In genomic region chr10:112605592-112605991, GRCm38 (mm10) we compare ENCODE assay signal across 18 mouse cellular contexts.
"Had no signal": no experiment of that assay in that cellular context is flagged by ENCODE, and none has a peak within 500 bp of the region (broad histone marks: within the 10 kb centered on the region; RNA-seq: fewer than 3 reads in every experiment).

No protein-coding gene starts in this region.

- H3K36me3 ChIP-seq: limb, embryonic 12.5 days; liver, embryonic 13.5 days; lung, embryonic 15.5 days; midbrain, embryonic 15.5 days; neural tube, embryonic 13.5 days; stomach, embryonic 15.5 days had no signal

- H3K9me3 ChIP-seq: limb, embryonic 12.5 days; liver, embryonic 13.5 days; lung, embryonic 15.5 days; midbrain, embryonic 15.5 days; neural tube, embryonic 13.5 days; stomach, embryonic 15.5 days had no signal

- DNase-seq: kidney, adult 9 months; kidney, postnatal 36 days; layer of hippocampus, adult 9-11 months; liver; liver, embryonic 13.5 days; liver, postnatal 0 days; lung, postnatal 14 days; retina, postnatal 1 day; thymus, postnatal 36 days had no signal

- H3K9ac ChIP-seq: limb, embryonic 12.5 days; liver, embryonic 13.5 days; liver, postnatal 0 days; lung, embryonic 15.5 days; midbrain, embryonic 15.5 days; neural tube, embryonic 13.5 days; stomach, embryonic 15.5 days had no signal

- H3K4me3 ChIP-seq: limb, embryonic 12.5 days; liver, embryonic 13.5 days; lung, embryonic 15.5 days; megakaryocyte, embryonic 14.5 days; midbrain, embryonic 15.5 days; neural tube, embryonic 13.5 days; stomach, embryonic 15.5 days had no signal

- H3K4me2 ChIP-seq: limb, embryonic 12.5 days; liver, embryonic 13.5 days; lung, embryonic 15.5 days; midbrain, embryonic 11.5 days; midbrain, embryonic 15.5 days; neural tube, embryonic 13.5 days; stomach, embryonic 15.5 days had no signal

- H3K27ac ChIP-seq: kidney, postnatal 0 days; limb, embryonic 12.5 days; liver, embryonic 13.5 days; lung, embryonic 15.5 days; macrophage; midbrain, embryonic 15.5 days; neural tube, embryonic 13.5 days; stomach, embryonic 15.5 days had no signal

- H3K4me1 ChIP-seq: limb, embryonic 12.5 days; liver, embryonic 13.5 days; lung, embryonic 15.5 days; megakaryocyte, embryonic 14.5 days; midbrain, embryonic 15.5 days; neural tube, embryonic 13.5 days; stomach, embryonic 15.5 days had no signal

- ATAC-seq: liver, postnatal 0 days; midbrain, embryonic 15.5 days had no signal

- H3K27me3 ChIP-seq: limb, embryonic 12.5 days; liver, embryonic 13.5 days; lung, embryonic 15.5 days; megakaryocyte, embryonic 14.5 days; midbrain, embryonic 15.5 days; neural tube, embryonic 13.5 days; stomach, embryonic 15.5 days had no signal
